Comparison of ENCODE assay signal across 23 mouse cellular contexts in the genomic region with DNA sequence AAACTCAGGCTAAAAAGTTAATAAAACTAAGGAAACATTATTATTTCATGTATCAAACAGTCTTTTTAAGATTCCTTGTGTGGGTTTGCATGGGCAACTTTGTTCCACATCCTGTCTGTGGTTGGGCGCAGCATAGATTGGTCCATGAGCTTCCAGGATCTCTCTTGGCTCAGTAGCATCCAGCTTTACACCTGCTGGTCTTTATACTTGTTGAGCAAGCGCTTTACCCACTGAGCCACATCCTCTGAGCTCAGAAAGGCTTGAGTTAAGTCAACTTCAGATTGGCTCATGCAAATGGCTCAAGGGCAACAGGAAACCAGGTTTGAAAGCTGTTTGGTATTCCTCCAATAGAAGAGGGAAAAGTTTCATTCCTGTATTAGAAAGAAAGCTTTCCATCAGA. TPM values are rescaled to one million over a fixed set of nuclear protein-coding genes. Genes with fewer than 3 reads are reported as not detected.
A peak's percentile ranks its signal among the peaks of the same experiment; 100 is the strongest.
DNase-seq lines count a peak whose midpoint lies in the region; ATAC-seq lines count a peak whose summit lies in the region.
"Had no signal": no experiment of that assay in that cellular context is flagged by ENCODE, and none has a peak within 500 bp of the region (broad histone marks: within the 10 kb centered on the region; RNA-seq: fewer than 3 reads in every experiment).

No protein-coding gene starts in this region.

- intact Hi-C loops in gastrocnemius, postnatal 36 days (cut with DNase I) = no loop called here

- peak; percentile 50 for DNase-seq in 416B (ENCODE audit: low read depth)
- peak; percentile 27 for DNase-seq in CD4-positive helper T cell, adult 2 months (ENCODE audit: low read depth, low spot score)
- DNase-seq in T-cell, adult 2 months (ENCODE audit: low spot score) = peak; percentile 12
- DNase-seq in urinary bladder, postnatal 14 days (ENCODE audit: low spot score) = no peak
- no peak for DNase-seq in retina, postnatal 1 day
- DNase-seq in gastrocnemius, postnatal 36 days = no peak
- DNase-seq in Muller cell, postnatal 12 days (ENCODE audit: inconsistent ontology term) = no peak
- DNase-seq: adrenal gland, postnatal 10 days; adrenal gland, postnatal 36 days; cerebellum, adult 18-20 months; cerebellum, adult 9-10 months; cerebellum, postnatal 14 days; forebrain, postnatal 0 days; gastrocnemius, adult 2 months; gastrocnemius, postnatal 14 days; heart, adult 2 months; heart, postnatal 14 days; heart, postnatal 4 days had no signal

- ATAC-seq in inflammation-experienced regulatory T-cells, adult 6 months = peak; percentile 60
- ATAC-seq: forebrain, embryonic 13.5 days; forebrain, postnatal 0 days; hindbrain, postnatal 0 days; intestine, embryonic 15.5 days; Patski had no signal

RNA-seq across cellular contexts. Expression of a gene that starts 3.1 kb away (rescaled TPM):
- 10 to 100 TPM in 1 of 3 experiments, 1 to 10 TPM in 2; 7.5 to 17.7 (median 8.5) TPM for polyA plus RNA-seq in inflammation-experienced regulatory T-cells, adult 6 months (2017; shearing (Covaris generic))
- 1 to 10 TPM; 8.6 to 9.4 TPM for total RNA-seq in gastrocnemius, postnatal 36 days (2021)

Comparison
In these comparisons a context has a peak if more than half of its experiments do, and no peak if none do; other contexts are left out.
1. DNase-seq: peak in 416B (single experiment), CD4-positive helper T cell, adult 2 months (single experiment) and T-cell, adult 2 months (single experiment); none in urinary bladder, postnatal 14 days (single experiment), retina, postnatal 1 day (single experiment), gastrocnemius, postnatal 36 days (0 of 2) and Muller cell, postnatal 12 days (single experiment).